Mouse (Mus musculus) brown adipose tissue, adult 24 weeks (tissue): ENCODE measurements around the gene Nmbr. TPM values are rescaled to one million over a fixed set of nuclear protein-coding genes. Genes with fewer than 3 reads are reported as not detected.

ENCODE experiments used
- H3K27ac ChIP-seq: fragments of 200-500 bp; replicated peaks from 2 replicates; pipeline ENCODE4 v1.5.1; 2012; ENCODE audit warnings: low read depth, mild to moderate bottlenecking, low read length
- H3K4me1 ChIP-seq: fragments of 200-500 bp; 2 replicates; pipeline ENCODE4 v1.6.1; 2012; ENCODE audit warnings: low read length, mixed read lengths; ENCODE audit not compliant: control insufficient read depth, insufficient read depth, insufficient read length
- H3K4me3 ChIP-seq: fragments of 200-500 bp; 2 replicates; pipeline ENCODE4 v1.5.1; 2012; ENCODE audit warnings: low read depth, mild to moderate bottlenecking, low read length, moderate library complexity; ENCODE audit not compliant: insufficient read depth
- polyA plus RNA-seq: library from polyadenylated mRNA; stranded (reverse); fragments of >200 nt; gene quantifications from 2 replicates; pipeline ENCODE4 v1.2.4, GENCODE M21; 2012; ENCODE audit not compliant: missing spikeins, insufficient read depth, insufficient read length

Nmbr gene
- 1.7 TPM in 1 of 2 replicates, not detected in the other for polyA plus RNA-seq

DNA sequence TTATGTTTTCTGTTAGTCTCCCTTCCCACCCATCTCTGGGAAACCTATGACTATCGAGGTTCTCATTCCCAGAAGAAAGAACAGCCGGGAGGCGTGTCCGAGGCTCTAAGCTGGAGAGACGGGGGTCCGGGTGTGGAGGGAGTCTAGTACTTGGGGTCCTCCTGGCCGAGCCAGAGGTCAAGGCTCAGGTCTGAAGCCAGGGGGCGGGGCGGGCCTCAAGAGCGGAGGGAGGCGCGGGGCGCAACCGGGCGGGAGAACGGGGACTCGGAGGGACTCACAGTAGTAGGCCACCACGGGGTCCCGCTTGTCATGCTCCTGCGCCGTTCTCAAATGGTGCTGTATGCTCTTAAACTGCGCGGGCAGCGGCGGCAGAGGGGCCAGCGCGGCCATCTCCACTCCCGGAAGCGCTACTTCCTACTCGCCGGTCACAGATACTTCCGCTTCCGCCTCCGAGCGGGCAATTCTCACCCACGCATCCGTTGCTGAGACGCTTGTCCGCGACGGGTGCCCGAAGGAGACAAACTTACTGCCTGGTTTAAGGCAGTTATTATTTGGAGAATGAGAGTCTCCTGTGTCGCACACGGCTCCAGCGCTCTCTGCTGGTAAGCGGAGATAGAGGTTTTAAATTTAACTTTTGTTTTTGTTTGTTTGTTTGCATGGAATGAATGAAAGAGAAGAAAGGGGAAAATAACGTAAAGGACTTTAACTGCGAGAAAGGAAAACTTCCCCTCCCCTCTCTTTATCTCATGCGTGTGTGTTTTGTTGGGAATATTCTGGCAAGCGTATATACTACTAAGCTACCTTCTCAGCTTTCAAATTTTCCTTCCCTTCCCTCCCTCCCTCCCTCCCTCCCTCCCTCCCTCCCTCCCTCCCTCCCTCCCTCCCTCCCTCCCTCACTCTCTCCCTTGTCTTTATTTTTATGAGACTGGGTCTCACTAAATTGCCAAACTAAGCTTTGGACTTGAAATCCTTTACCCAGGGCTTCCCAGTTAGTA is at the start of gene Nmbr, which contains the start of gene Vta1:
TSS of gene Nmbr (plus strand) at position 520 of the 995 bp plus-strand sequence.
TSS of gene Vta1 (minus strand) at position 489 of the 995 bp plus-strand sequence.
- Histone ChIP-seq H3K4me3 (peak within 1 kb of the TSS; percentile 83), H3K4me1 (0 out of 2 replicates have a peak, but pooled peaks cover 5% of the 10 kb centered on the region), H3K27ac (peak within 1 kb of the TSS; percentile 70)

DNA sequence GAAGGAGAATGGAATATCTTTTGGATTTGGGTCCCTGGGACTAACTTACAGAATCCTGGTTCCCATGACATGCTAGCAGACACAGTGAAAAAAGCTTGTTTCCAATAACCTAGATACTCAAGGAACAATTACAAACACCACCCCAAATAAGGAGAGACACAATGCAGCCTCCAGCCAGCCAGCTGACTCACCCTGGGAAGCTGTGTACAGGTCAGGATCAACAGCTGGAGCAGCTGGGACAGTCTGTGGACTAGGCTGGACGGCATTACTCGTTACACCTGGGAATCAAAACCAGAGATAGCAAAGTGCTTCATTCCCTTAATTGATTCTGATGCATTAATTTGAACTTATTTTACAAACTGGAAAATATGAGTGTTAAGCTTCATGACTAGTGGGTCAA is 44.5 kb upstream of the Nmbr start:
- no peaks in the 10 kb centered on the region; the same call in 1 of the 2 replicates for H3K4me1 ChIP-seq
- H3K27ac ChIP-seq, result no peak overlapping the region
- H3K4me3 ChIP-seq, result no peak overlapping the region

DNA sequence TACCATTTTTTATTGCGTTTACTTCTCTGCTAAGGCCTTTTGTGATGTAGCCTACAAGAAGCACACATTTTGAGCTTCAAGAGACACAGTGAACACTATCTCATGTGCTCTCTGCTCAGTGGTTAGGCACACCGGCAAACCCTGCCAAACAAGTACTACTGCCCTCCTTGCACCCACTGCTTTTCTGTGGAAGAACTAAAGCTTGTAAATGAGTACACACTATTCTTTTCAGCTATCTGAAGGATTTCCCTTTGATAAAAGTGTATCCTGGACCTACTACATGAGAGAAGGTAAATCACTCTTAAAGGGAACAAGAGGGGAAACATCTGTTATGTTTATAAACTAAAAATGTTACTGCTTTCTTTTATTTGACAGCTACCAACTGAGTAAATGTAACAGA is 39.2 kb upstream of the Nmbr start:
- no peak overlapping the region for H3K4me3 ChIP-seq
- no peaks in the 10 kb centered on the region; the same call in 1 of the 2 replicates for H3K4me1 ChIP-seq
- no peak overlapping the region for H3K27ac ChIP-seq

DNA sequence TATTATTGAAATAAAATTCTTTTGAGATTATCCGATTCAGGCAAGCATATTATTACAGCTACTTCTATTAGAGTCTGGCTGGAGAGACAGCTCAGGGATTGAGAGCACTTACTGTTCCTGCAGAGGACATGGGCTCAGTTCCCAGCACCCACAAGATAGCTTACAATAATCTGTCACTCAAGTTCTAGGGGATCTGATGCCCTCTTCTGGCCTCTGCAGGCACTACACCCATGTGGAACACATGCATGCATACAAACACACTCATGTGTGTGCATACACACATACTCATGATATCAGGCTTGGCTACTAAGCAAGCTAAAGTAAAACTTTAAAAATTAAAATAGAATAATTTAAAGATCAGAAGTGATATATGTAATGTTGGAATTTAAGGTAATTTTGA is 19.7 kb upstream of the Nmbr start:
- Histone ChIP-seq H3K4me1 (no peaks in the 10 kb centered on the region), H3K4me3 (no peak overlapping the region), H3K27ac (no peak overlapping the region)

DNA sequence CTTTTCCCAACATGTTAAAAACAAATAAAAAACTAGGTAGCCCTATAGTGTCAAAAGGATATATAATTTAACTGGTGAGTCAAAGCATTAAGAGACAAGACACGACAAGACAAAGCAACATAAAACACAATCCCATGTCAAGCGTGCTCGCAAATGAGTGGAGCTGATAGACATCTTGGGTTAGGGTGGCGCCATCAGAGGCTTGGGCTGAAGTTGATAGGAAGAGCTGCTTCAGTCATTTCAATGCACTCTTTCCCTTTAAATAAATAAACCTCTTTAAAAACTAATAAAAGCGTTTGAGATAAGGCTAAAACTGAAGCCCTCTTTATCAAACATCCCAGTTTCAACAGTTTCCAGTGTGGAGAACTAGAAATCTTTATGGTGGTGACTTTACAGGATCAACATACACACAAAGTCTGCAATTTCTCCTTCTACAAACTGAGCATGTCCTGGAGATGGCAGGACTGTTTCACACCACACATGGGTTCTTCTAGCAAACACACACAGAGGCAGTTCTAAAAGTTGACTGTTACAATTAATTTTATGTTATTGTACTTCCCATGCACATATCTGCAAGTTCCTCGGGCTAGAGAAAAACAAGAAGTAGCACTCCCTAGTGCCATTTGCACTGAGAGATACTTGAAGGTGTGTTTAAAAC is 16.5 kb upstream of the Nmbr start:
- Histone ChIP-seq H3K4me1 (peaks cover 3% of the 10 kb centered on the region), H3K4me3 (no peak overlapping the region), H3K27ac (no peak overlapping the region)

DNA sequence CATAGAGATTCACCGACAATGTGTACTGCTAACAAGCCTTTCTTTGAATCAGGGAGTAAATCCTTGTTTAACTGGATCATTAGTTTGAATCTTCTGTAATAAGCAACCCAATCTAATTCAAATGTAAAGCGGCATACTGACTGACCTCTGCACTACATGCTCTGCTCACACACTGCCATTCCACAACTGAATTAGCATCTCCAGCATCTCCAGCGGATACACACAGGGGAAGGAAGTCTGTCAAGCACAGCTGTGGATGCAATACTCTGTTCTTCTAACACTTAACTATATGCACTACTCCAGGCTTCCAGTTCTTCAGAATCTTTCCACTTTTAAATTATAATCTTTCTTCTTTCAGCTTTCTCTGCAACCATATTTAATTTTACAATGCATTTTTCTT is 15.0 kb upstream of the Nmbr start:
- H3K4me1 ChIP-seq, result peaks cover 3% of the 10 kb centered on the region
- H3K27ac ChIP-seq, result no peak overlapping the region
- no peak overlapping the region for H3K4me3 ChIP-seq

DNA sequence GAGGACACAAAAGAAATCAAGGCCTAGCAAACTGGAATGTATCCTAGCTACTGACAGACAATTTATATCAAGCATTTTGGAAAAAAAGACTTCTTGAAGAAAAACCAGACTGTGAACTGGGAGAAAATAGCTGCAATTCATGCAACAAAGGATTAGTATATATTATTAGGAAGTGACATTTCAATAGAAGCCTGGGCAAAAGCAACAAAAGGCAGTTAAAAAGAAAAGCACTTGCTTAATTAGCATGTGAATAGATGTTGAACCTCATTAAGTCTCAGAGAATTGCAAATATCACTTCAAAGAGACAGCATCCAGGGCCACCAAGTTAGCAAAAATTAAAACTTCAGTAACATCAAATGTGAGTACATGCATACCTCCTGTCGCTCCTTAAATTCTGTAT is 2.2 kb upstream of the Nmbr start:
- 0 out of 2 replicates have a peak, but pooled peaks cover 5% of the 10 kb centered on the region for H3K4me1 ChIP-seq
- H3K27ac ChIP-seq, result no peak overlapping the region
- H3K4me3 ChIP-seq, result no peak overlapping the region

DNA sequence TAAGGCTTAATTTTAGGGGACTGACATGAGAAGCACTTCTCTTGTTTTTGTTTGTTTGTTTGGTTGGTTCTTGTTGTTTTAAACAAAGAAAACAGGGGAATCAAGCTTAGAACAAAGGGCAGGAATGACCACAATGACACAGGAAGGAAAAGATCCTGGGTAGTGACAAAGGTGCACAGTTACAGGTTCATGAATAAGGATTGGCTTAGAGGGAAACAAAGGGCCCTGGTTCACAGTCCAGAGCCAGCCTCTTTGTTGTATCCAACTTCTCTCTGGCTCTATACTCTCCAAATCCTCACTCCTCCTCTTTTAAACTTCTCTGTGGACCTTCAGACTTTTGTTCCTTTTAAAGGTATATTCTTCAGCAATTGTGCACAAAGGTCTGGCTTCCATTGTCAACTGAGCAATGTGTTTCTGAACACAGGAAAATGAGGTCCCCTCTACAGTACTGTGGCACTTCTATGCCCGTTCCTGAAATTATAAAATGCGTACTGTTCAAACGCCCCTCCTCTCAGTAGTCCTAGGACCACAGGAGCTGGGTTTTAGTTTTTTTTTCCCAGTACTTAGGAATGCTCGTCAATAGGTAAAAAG is 1.5 kb upstream of the Nmbr start:
- Histone ChIP-seq H3K4me3 (peak overlapping the region; percentile 22; the same call in 1 of the 2 replicates), H3K4me1 (0 out of 2 replicates have a peak, but pooled peaks cover 5% of the 10 kb centered on the region), H3K27ac (no peak overlapping the region)

DNA sequence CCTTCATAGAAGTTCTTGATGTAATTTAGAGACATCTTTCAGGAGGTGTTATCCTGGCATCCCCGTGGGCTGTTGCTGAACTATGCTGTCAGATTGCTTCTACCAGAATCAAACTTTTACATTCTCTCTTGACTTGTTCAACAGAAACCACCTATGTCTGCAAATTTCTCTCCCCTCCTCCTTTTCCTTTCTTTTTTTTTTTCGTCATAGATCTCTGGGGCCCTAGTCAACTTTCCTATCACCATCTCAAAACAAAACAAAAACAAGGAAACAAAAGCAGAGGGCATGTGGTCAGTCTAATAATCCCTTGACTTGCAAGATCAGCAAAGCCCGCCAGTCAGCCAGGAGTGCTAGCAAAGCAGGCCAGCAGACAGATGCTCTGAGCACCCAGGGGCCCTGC is 12.7 kb downstream of the Nmbr start, which contains the start of gene Gje1:
TSS of gene Gje1 (minus strand) at position 101 of the 400 bp plus-strand sequence.
- H3K4me3 ChIP-seq, result no peak within 1 kb of the TSS
- H3K4me1 ChIP-seq, result no peaks in the 10 kb centered on the region
- H3K27ac ChIP-seq, result no peak within 1 kb of the TSS

DNA sequence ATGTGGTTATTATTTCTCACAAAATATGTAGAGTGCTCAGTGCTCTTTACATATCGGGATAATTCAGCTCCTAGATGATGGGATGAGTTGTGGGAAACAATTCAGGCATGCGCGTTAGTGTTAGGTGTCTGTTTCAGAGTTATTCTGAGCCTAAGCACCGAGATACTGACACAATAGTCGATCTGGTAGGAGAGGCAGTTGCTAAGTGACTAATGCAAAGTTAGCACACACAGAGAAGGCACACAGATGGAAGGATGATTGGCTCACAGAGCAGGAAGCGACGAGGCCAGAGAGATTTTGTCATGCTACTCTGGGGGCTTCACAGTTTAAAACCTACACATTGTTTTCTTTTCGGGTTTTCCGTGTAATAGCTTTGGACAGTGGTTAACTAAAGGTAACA is 20.3 kb downstream of the Nmbr start:
- Histone ChIP-seq H3K4me3 (no peak overlapping the region), H3K27ac (no peak overlapping the region), H3K4me1 (no peaks in the 10 kb centered on the region)

DNA sequence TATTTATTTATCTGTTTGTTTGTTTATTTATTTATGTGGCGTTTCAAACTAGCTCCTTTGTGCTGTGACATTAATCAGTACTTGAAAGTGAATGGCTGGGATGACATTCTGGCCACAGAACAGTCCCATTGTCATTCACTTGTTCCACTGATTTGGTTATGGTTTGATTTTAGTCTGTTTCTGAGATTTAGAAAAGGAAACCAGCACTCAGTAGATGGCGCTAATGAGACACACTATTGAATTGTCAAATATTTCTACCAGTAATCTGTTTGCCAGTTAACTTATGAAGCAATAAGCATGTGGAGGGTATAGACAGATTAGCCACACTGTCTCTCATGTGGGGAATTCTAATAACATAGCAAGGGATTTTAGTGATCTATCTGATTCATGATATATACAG is 28.9 kb downstream of the Nmbr start:
- Histone ChIP-seq H3K4me3 (no peak overlapping the region), H3K27ac (no peak overlapping the region)

DNA sequence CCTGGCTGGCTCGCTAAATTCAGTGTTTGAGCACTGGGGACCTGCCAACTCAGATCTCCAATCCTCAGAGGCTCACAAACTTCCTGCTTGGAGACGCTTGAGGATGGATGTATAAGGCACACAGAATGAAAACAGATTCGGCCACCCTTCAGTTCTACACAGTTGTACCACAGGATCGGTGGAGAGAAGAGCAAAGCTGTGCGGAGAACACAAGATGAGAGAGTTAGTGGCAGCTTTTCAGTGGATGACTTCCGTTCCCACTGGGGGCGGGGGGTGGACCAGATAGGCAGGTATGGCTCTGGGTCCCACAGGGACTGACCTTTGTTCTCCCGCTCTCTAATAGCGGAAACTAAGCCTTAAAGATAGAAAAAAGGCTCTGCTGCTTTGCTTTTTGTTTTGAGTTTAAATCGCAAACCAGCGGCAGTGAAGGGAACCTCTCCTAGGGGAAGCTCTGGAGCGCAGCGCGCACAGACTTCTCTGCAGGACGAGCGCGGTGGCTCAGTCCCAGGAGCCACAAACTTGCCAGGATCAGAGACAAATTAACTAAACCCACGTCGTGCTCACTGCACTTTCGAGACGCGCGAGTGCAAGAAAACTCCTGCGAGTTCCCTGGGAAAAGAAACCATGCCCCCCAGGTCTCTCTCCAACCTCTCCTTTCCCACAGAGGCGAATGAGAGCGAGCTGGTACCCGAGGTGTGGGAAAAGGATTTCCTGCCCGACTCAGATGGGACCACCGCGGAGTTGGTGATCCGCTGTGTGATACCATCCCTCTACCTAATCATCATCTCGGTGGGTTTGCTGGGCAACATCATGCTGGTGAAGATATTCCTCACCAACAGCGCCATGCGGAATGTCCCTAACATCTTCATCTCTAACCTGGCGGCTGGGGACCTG is 54.5 kb downstream of the Nmbr start:
- Histone ChIP-seq H3K27ac (no peak overlapping the region), H3K4me3 (no peak overlapping the region), H3K4me1 (no peaks in the 10 kb centered on the region)

More for the DNA sequence above, 28.9 kb downstream of the Nmbr start:
- no peaks in the 10 kb centered on the region for H3K4me1 ChIP-seq

DNA sequence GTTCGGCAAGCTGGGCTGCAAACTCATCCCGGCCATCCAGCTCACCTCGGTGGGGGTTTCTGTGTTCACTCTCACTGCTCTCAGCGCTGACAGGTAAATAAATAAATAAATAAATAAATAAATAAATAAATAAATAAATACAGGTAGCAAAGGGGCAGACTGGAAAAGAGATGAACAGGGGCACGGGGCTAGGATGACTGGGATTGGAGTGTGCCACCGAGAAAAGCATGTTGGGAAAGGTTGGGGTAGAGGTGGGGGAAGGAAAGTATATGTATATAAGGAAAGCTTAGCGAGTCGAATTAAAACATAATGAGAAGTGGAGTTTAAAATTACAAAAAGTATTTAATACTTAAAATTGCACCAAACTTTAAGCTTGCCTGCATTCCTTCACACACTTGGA is 55.2 kb downstream of the Nmbr start:
- H3K4me1 ChIP-seq, result no peaks in the 10 kb centered on the region
- H3K4me3 ChIP-seq, result no peak overlapping the region
- H3K27ac ChIP-seq, result no peak overlapping the region

DNA sequence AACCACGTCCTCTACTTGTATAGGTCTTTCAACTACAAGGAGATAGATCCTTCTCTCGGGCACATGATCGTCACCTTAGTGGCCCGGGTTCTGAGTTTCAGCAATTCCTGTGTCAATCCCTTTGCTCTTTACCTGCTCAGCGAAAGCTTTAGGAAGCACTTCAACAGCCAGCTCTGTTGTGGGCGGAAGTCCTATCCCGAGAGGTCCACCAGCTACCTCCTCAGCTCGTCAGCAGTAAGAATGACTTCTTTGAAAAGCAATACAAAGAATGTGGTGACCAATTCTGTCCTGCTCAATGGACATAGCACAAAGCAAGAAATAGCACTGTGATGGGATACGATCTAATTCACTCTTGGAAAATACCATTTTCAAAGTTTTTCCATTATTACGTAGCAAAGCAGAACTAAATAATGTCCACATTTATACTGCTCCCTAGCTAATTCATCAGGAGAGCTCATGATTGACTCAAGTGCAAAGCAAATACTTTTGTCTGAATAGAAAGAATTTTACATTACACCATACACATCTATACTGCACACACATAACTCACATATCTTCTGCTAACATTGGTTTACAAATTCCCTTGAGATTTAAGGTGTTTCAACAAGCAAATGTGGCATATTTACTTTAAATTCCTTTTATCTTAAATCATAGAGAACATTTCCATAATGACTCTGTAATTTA is 65.0 kb downstream of the Nmbr start:
- Histone ChIP-seq H3K27ac (no peak overlapping the region), H3K4me1 (no peaks in the 10 kb centered on the region), H3K4me3 (no peak overlapping the region)
